Mouse (Mus musculus): Measurements from ENCODE around the gene Mapk11.

Gene Mapk11

GRCm38 (mm10) chr15:89140659-89141252, 8.7 kb downstream of the Mapk11 start, which contains the start of gene Mapk12:
Gene Mapk12, minus strand, starts transcription at chr15:89140703.
- DNase-seq = peak; percentile 80 to 86

GRCm38 (mm10) chr15:89140048-89140658, 9.3 kb downstream of the Mapk11 start:
- peak; percentile 83 to 85 for DNase-seq

- no peak for DNase-seq
These were observed 10.9 kb downstream of the Mapk11 start for GRCm38 (mm10) chr15:89138531-89138930.

- DNase-seq = no peak
These were observed 11.4 kb downstream of the Mapk11 start for GRCm38 (mm10) chr15:89138046-89138405.

- DNase-seq = no peak
These were observed 11.9 kb downstream of the Mapk11 start for GRCm38 (mm10) chr15:89137378-89138045.

GRCm38 (mm10) chr15:89136461-89137155, 12.8 kb downstream of the Mapk11 start:
- DNase-seq = no peak

GRCm38 (mm10) chr15:89131316-89131715, 18.1 kb downstream of the Mapk11 start:
- peak in 1 of 2 experiments; percentile 58 for DNase-seq

- DNase-seq = no peak
These were observed 19.2 kb downstream of the Mapk11 start for GRCm38 (mm10) chr15:89130245-89130644.

- peak; percentile 85 to 88 for DNase-seq
These were observed 20.8 kb downstream of the Mapk11 start, which contains the start of gene Hdac10 for GRCm38 (mm10) chr15:89128382-89129350. Gene Hdac10, minus strand, starts transcription at chr15:89128700.

GRCm38 (mm10) chr15:89127364-89127940, 22.0 kb downstream of the Mapk11 start:
- no peak for DNase-seq

- no peak for DNase-seq
These were observed 22.8 kb downstream of the Mapk11 start for GRCm38 (mm10) chr15:89126622-89127021.

- no peak for DNase-seq
These were observed 24.1 kb downstream of the Mapk11 start for GRCm38 (mm10) chr15:89125351-89125750.

- no peak for DNase-seq
These were observed 25.1 kb downstream of the Mapk11 start for GRCm38 (mm10) chr15:89124312-89124711.

- DNase-seq = no peak
These were observed 25.8 kb downstream of the Mapk11 start for GRCm38 (mm10) chr15:89123595-89123994.

- peak; percentile 94 to 95 for DNase-seq
These were observed 26.6 kb downstream of the Mapk11 start, which contains the start of gene Tubgcp6 for GRCm38 (mm10) chr15:89122649-89123366. Gene Tubgcp6, minus strand, starts transcription at chr15:89123112.

- no peak for DNase-seq
These were observed 31.4 kb downstream of the Mapk11 start for GRCm38 (mm10) chr15:89118007-89118406.

GRCm38 (mm10) chr15:89110147-89110546, 39.3 kb downstream of the Mapk11 start:
- no peak for DNase-seq

GRCm38 (mm10) chr15:89106976-89107375, 42.5 kb downstream of the Mapk11 start:
- no peak for DNase-seq

- DNase-seq = no peak
These were observed 43.4 kb downstream of the Mapk11 start for GRCm38 (mm10) chr15:89106073-89106472.

GRCm38 (mm10) chr15:89104425-89104824, 45.0 kb downstream of the Mapk11 start:
- DNase-seq = no peak

GRCm38 (mm10) chr15:89103921-89104320, 45.5 kb downstream of the Mapk11 start:
- DNase-seq = no peak
